Mouse (Mus musculus) liver, adult 2 months (tissue): Measurements from ENCODE around the gene Rpf2. TPM values are rescaled to one million over a fixed set of nuclear protein-coding genes. Genes with fewer than 3 reads are reported as not detected.

Source experiments
- DNase-seq: peaks from one replicate; pipeline ENCODE4 v3.0.0-alpha.2; 2011; ENCODE audit warnings: low read depth, low spot score; ENCODE audit errors: extremely low read depth
- H3K27ac ChIP-seq: fragments of 200-500 bp; replicated peaks from 2 replicates; pipeline ENCODE4 v1.5.1; 2012; ENCODE audit warnings: low read depth, mild to moderate bottlenecking, control low read depth, inconsistent platforms, low read length; ENCODE audit not compliant: insufficient read depth
- H3K27me3 ChIP-seq: fragments of 200-500 bp; 2 replicates; pipeline ENCODE4 v1.6.1; 2012; ENCODE audit warnings: mild to moderate bottlenecking, moderate library complexity, low read length, inconsistent platforms; ENCODE audit not compliant: control insufficient read depth, insufficient read depth
- H3K36me3 ChIP-seq: fragments of 200-500 bp; 2 replicates; pipeline ENCODE4 v1.6.1; 2012; ENCODE audit warnings: low read length, inconsistent platforms; ENCODE audit not compliant: control insufficient read depth, insufficient read depth
- H3K4me1 ChIP-seq: fragments of 200-500 bp; 2 replicates; pipeline ENCODE4 v1.6.1; 2011; ENCODE audit warnings: low read length; ENCODE audit not compliant: control insufficient read depth, insufficient read depth
- H3K4me3 ChIP-seq: fragments of 200-500 bp; 2 replicates; pipeline ENCODE4 v1.5.1; 2011; ENCODE audit warnings: low read depth, mild to moderate bottlenecking, control low read depth, low read length, moderate library complexity; ENCODE audit not compliant: insufficient read depth
- H3K79me2 ChIP-seq: fragments of 200-500 bp; 2 replicates; pipeline ENCODE4 v1.6.1; 2012; ENCODE audit warnings: inconsistent platforms, mild to moderate bottlenecking, low read length, moderate library complexity; ENCODE audit not compliant: control insufficient read depth, insufficient read depth
- H3K9ac ChIP-seq: fragments of 200-500 bp; 2 replicates; pipeline ENCODE4 v1.6.1; 2012; ENCODE audit warnings: low read depth, mild to moderate bottlenecking, control low read depth, inconsistent platforms, low read length
- CTCF ChIP-seq: fragments of 200-500 bp; IDR thresholded peaks from 2 replicates; pipeline ENCODE4 v1.5.1; 2011; ENCODE audit warnings: low read depth, low read length, control low read depth
- POLR2A ChIP-seq: fragments of 200-500 bp; IDR thresholded peaks from 2 replicates; pipeline ENCODE4 v1.6.1; 2011; ENCODE audit warnings: low read length, control low read depth; ENCODE audit not compliant: insufficient read depth; ENCODE audit errors: extremely low read depth
- WGBS: fragments of 180-500 bp; shearing (Covaris S2); methylation state at CpG from one replicate; pipeline ENCODE4 v1.1.7; 2018; 5-methylcytosine and 5-hydroxymethylcytosine counted together
- polyA plus RNA-seq: library from polyadenylated mRNA; depleted of rRNA; stranded (reverse); fragments of >200 nt; gene quantifications from 2 replicates; pipeline ENCODE4 v1.2.3, GENCODE M21; 2012
- total RNA-seq: library from RNA; depleted of rRNA; stranded (reverse); fragments of >200 nt; gene quantifications from 2 replicates; pipeline ENCODE4 v1.2.3, GENCODE M21; 2014

Gene Rpf2
- total and polyA plus RNA-seq, 2 experiments: 1.7 to 11.2 TPM

GRCm38 (mm10) chr10:40247166-40247716 is 405 bp upstream of the Rpf2 start:
- peak overlapping the region; percentile 75 for H3K4me3 ChIP-seq
- no peaks in the 10 kb centered on the region for H3K27me3 ChIP-seq
- no peak overlapping the region for H3K27ac ChIP-seq
- DNase-seq: no peak
- H3K4me1 ChIP-seq: peaks cover 3% of the 10 kb centered on the region; the same call in 1 of the 2 replicates
- H3K79me2 ChIP-seq: no peaks in the 10 kb centered on the region
- peaks cover 19% of the 10 kb centered on the region for H3K36me3 ChIP-seq
- WGBS: 27% methylated on average over 11 of the region's 11 CpGs
- no peak overlapping the region for H3K9ac ChIP-seq
- TF ChIP-seq CTCF: no peak
- no peak for TF ChIP-seq POLR2A

GRCm38 (mm10) chr10:40237826-40238225 is 9.0 kb downstream of the Rpf2 start:
- Histone ChIP-seq H3K79me2 (no peaks in the 10 kb centered on the region), H3K9ac (no peak overlapping the region), H3K27ac (no peak overlapping the region), H3K4me1 (no peaks in the 10 kb centered on the region), H3K36me3 (peaks cover 22% of the 10 kb centered on the region; the same call in 1 of the 2 replicates), H3K4me3 (no peak overlapping the region), H3K27me3 (no peaks in the 10 kb centered on the region)
- TF ChIP-seq POLR2A: no peak
- no peak for TF ChIP-seq CTCF
- 96% methylated on average over 5 of the region's 5 CpGs for WGBS
- DNase-seq: no peak

- peaks cover 3% of the 10 kb centered on the region; the same call in 1 of the 2 replicates for H3K4me1 ChIP-seq
- H3K27me3 ChIP-seq: no peaks in the 10 kb centered on the region
- no peaks in the 10 kb centered on the region for H3K79me2 ChIP-seq
- no peak overlapping the region for H3K27ac ChIP-seq
- no peak overlapping the region for H3K4me3 ChIP-seq
- no peak overlapping the region for H3K9ac ChIP-seq
- no peak for DNase-seq
- 62% methylated on average over 3 of the region's 3 CpGs for WGBS
- peaks cover 24% of the 10 kb centered on the region for H3K36me3 ChIP-seq
- no peak for TF ChIP-seq CTCF
- TF ChIP-seq POLR2A: no peak
These were observed 13.6 kb downstream of the Rpf2 start for GRCm38 (mm10) chr10:40233241-40233640.

DNA sequence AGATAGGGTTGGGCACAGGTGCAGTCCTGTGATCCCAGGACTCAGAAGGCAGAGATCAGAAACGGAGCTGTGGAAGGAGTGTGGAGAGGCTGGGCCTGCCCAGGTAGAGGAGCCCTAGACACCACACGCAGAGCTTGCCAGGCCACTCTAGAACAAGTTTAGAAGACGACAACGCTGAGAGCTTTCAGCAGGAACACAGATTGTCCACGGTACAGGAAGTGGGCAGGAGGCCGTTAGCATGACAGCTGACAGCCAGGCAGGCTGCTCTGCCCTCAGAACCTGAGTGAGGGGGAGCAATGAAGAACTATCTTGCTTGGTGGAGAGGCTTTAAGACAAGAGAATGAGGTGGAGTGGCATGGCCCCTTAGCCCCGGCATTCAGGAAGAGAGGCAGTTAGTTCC is 14.4 kb downstream of the Rpf2 start:
- Histone ChIP-seq H3K4me1 (peaks cover 3% of the 10 kb centered on the region; the same call in 1 of the 2 replicates), H3K79me2 (no peaks in the 10 kb centered on the region), H3K4me3 (no peak overlapping the region), H3K27ac (no peak overlapping the region), H3K36me3 (peaks cover 25% of the 10 kb centered on the region), H3K9ac (no peak overlapping the region), H3K27me3 (no peaks in the 10 kb centered on the region)
- TF ChIP-seq CTCF (no peak), POLR2A (no peak)
- DNase-seq: no peak
- WGBS: 80% methylated on average over 7 of the region's 7 CpGs

DNA sequence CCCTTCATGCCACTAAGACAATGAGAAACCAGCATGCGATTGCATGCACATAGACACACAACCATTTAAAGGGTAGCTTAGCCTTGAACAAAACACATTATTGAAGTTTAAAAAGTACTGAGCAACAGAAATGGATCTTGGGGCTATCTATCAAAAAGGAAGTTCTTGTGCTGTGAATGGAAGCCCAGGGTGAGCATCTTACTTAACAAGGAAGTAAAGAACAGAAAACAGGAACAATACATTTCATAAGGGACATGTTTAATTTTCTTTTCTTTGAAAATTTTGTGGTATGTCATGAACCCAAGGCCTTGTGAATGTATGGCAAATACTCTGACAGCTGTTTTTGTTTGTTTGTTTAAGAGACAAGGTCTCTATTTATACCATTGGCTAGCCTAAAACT is 17.1 kb downstream of the Rpf2 start:
- Histone ChIP-seq H3K9ac (no peak overlapping the region), H3K4me1 (peaks cover 3% of the 10 kb centered on the region; the same call in 1 of the 2 replicates), H3K36me3 (peaks cover 39% of the 10 kb centered on the region), H3K79me2 (no peaks in the 10 kb centered on the region), H3K27ac (no peak overlapping the region), H3K27me3 (no peaks in the 10 kb centered on the region), H3K4me3 (no peak overlapping the region)
- WGBS: 93% methylated on average over 1 of the region's 1 CpGs
- TF ChIP-seq CTCF (no peak), POLR2A (no peak)
- peak; percentile 20 for DNase-seq

- DNase-seq: no peak
- WGBS: 82% methylated on average over 4 of the region's 4 CpGs
- no peak for TF ChIP-seq POLR2A
- no peak for TF ChIP-seq CTCF
- Histone ChIP-seq H3K27me3 (no peaks in the 10 kb centered on the region), H3K9ac (no peak overlapping the region), H3K4me1 (peaks cover 3% of the 10 kb centered on the region; the same call in 1 of the 2 replicates), H3K4me3 (no peak overlapping the region), H3K36me3 (peaks cover 50% of the 10 kb centered on the region), H3K79me2 (no peaks in the 10 kb centered on the region), H3K27ac (no peak overlapping the region)
These were observed 19.1 kb downstream of the Rpf2 start for GRCm38 (mm10) chr10:40227660-40228303.
